Mouse (Mus musculus): ENCODE data around the gene Tns1. TPM values are rescaled to one million over a fixed set of nuclear protein-coding genes. Genes with fewer than 3 reads are reported as not detected.

Gene Tns1
- polyA plus RNA-seq, 1 experiment from 2014 or later: 28.8 TPM

- DNase-seq (ENCODE audit: low spot score) (no peak), ATAC-seq (ENCODE audit: low FRiP score, low TSS enrichment) (no peak)
- Histone ChIP-seq H3K9me3 (ENCODE audit: control insufficient read depth, low read length) (no peaks in the 10 kb centered on the region), H3K4me2 (replicated peaks; ENCODE audit: low read depth) (0 out of 2 replicates have a peak overlapping the region, but pooled peaks have one; percentile 3), H3K4me1 (replicated peaks; ENCODE audit: control insufficient read depth, insufficient read depth) (peaks cover 19% of the 10 kb centered on the region), H3K9ac (ENCODE audit: low read length) (0 out of 2 replicates have a peak overlapping the region, but pooled peaks have one; percentile 27), H3K36me3 (ENCODE audit: control insufficient read depth, insufficient read depth, low read length) (no peaks in the 10 kb centered on the region), H3K27me3 (ENCODE audit: control insufficient read depth, insufficient read depth, low read length) (no peaks in the 10 kb centered on the region), H3K27ac (replicated peaks) (peak overlapping the region; percentile 56), H3K4me3 (ENCODE audit: low read depth, low read length) (no peak overlapping the region)
- WGBS: 84% methylated on average over 5 of the region's 5 CpGs
- TF ChIP-seq CTCF (IDR thresholded peaks at IDR 0.05; ENCODE audit: low read depth): no peak
- TF ChIP-seq EP300 (optimal IDR thresholded peaks at IDR 0.05): no peak
These were observed 91.3 kb downstream of the Tns1 start for GRCm38 (mm10) chr1:74032966-74033365.

DNA sequence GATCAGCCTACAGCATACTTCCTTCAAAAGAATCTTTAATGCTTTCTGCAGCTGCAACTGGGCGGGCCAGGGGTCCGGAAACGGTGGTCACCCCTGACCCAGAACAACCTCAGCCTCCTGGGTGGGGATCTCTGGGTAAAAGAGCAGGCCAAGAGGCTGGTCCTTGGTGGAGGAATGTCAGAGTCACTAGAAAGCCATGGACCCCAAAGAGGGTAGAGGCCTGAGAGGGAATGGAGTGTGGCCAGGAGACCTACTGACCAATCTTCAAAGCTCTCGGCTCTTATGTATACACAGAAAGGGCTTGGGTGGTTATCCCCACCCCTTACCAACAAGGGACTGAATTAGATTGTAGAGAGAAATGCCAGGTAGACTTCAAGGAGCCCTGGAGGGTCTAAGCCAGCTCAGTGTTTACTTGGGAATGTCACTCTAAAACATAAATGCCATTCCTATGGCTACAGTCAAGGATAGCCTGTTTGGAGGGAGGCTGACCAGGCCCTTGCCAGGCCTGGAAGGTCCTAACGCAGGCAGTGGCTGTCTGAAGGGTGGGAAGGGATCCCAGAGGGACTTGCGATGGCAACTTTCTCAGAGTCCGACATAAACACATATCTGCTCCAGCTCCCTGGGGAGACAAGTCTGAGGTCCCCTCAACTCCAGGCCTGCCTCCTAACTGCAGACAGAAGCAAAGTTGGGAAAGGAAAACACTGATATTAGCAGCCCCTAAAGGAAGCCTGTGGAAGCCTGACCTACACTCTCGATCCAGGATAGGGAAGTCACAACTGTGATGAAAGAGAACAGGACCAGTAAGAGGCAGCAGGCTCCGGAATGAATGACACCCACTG is 92.3 kb downstream of the Tns1 start:
- no peaks in the 10 kb centered on the region for H3K9me3 ChIP-seq (ENCODE audit: control insufficient read depth, low read length)
- WGBS: 56% methylated on average over 9 of the region's 9 CpGs
- H3K4me3 ChIP-seq (ENCODE audit: low read depth, low read length): no peak overlapping the region
- no peak for TF ChIP-seq CTCF (IDR thresholded peaks at IDR 0.05; ENCODE audit: low read depth)
- TF ChIP-seq EP300 (optimal IDR thresholded peaks at IDR 0.05): no peak
- no peaks in the 10 kb centered on the region for H3K27me3 ChIP-seq (ENCODE audit: control insufficient read depth, insufficient read depth, low read length)
- H3K36me3 ChIP-seq (ENCODE audit: control insufficient read depth, insufficient read depth, low read length): no peaks in the 10 kb centered on the region
- peak overlapping the region; percentile 84 for H3K27ac ChIP-seq (replicated peaks)
- DNase-seq (ENCODE audit: low spot score) (no peak), ATAC-seq (ENCODE audit: low FRiP score, low TSS enrichment) (no peak)
- no peak overlapping the region; the same call in 1 of the 2 replicates for H3K4me2 ChIP-seq (replicated peaks; ENCODE audit: low read depth)
- no peak overlapping the region for H3K9ac ChIP-seq (ENCODE audit: low read length)
- H3K4me1 ChIP-seq (replicated peaks; ENCODE audit: control insufficient read depth, insufficient read depth): peaks cover 23% of the 10 kb centered on the region

GRCm38 (mm10) chr1:74030901-74031360 is 93.3 kb downstream of the Tns1 start:
- ATAC-seq (ENCODE audit: low FRiP score, low TSS enrichment): peak; percentile 41
- Histone ChIP-seq H3K27me3 (ENCODE audit: control insufficient read depth, insufficient read depth, low read length) (no peaks in the 10 kb centered on the region), H3K36me3 (ENCODE audit: control insufficient read depth, insufficient read depth, low read length) (no peaks in the 10 kb centered on the region), H3K9ac (ENCODE audit: low read length) (no peak overlapping the region; the same call in 1 of the 2 replicates), H3K4me3 (ENCODE audit: low read depth, low read length) (no peak overlapping the region), H3K4me2 (replicated peaks; ENCODE audit: low read depth) (peak overlapping the region; percentile 25), H3K9me3 (ENCODE audit: control insufficient read depth, low read length) (no peaks in the 10 kb centered on the region), H3K4me1 (replicated peaks; ENCODE audit: control insufficient read depth, insufficient read depth) (peaks cover 29% of the 10 kb centered on the region), H3K27ac (replicated peaks) (peak overlapping the region; percentile 84)
- WGBS: 34% methylated on average over 2 of the region's 3 CpGs
- peak; percentile 64 for DNase-seq (ENCODE audit: low spot score)
- no peak for TF ChIP-seq CTCF (IDR thresholded peaks at IDR 0.05; ENCODE audit: low read depth)
- no peak for TF ChIP-seq EP300 (optimal IDR thresholded peaks at IDR 0.05)

DNA sequence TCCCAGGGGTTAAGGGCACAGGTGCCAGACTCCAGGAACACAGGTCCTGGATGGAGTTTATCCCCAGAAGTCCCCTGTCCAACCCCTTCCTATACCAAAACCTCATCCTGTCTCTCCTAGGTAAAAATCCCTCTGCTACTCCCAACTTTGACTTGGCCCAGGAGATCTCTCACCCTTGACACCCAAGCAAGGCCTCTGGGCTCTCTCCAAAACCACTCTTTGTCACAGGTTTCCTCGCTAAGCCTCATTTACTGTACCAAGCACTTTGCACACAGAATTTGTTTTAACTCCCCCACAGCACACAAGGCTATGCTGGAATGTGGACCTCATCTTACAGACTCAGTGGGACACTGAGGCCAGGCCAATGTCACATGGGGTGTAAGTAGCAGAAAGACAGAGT is 94.0 kb downstream of the Tns1 start:
- peak overlapping the region; percentile 84 for H3K27ac ChIP-seq (replicated peaks)
- no peak for TF ChIP-seq EP300 (optimal IDR thresholded peaks at IDR 0.05)
- no peak for TF ChIP-seq CTCF (IDR thresholded peaks at IDR 0.05; ENCODE audit: low read depth)
- WGBS: 73% methylated on average over 1 of the region's 1 CpGs

DNA sequence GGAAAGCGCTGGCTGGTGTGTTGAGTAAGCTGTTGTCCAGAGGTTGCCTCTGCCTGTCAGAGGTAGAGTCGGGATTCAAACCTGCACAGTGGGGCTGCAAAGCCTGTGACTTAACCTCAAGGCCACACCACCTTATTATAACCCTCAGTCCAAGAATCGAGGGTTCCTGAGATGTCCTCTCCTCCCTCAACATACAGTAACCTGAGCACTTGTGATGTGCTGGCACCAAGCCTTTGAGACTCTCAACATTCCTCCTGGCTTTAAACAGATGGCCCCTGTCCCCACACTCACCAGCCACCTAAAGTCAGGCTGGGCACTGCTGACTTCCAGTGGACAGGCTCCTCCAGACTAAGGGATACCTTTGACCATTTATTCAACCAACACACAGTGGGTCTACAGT is 94.6 kb downstream of the Tns1 start:
- ATAC-seq (ENCODE audit: low FRiP score, low TSS enrichment): no peak
- TF ChIP-seq EP300 (optimal IDR thresholded peaks at IDR 0.05): no peak
- TF ChIP-seq CTCF (IDR thresholded peaks at IDR 0.05; ENCODE audit: low read depth): no peak
- H3K27ac ChIP-seq (replicated peaks): peak overlapping the region; percentile 84
- peaks cover 36% of the 10 kb centered on the region for H3K4me1 ChIP-seq (replicated peaks; ENCODE audit: control insufficient read depth, insufficient read depth)
- H3K27me3 ChIP-seq (ENCODE audit: control insufficient read depth, insufficient read depth, low read length): no peaks in the 10 kb centered on the region
- peak overlapping the region; percentile 27; the same call in 1 of the 2 replicates for H3K9ac ChIP-seq (ENCODE audit: low read length)
- 70% methylated on average over 3 of the region's 3 CpGs for WGBS
- H3K9me3 ChIP-seq (ENCODE audit: control insufficient read depth, low read length): no peaks in the 10 kb centered on the region
- H3K4me2 ChIP-seq (replicated peaks; ENCODE audit: low read depth): 0 out of 2 replicates have a peak overlapping the region, but pooled peaks have one; percentile 14
- no peak for DNase-seq (ENCODE audit: low spot score)
- H3K36me3 ChIP-seq (ENCODE audit: control insufficient read depth, insufficient read depth, low read length): no peaks in the 10 kb centered on the region
- no peak overlapping the region for H3K4me3 ChIP-seq (ENCODE audit: low read depth, low read length)

More for the DNA sequence above, 94.0 kb downstream of the Tns1 start:
- no peak overlapping the region for H3K4me2 ChIP-seq (replicated peaks; ENCODE audit: low read depth)
- no peak for ATAC-seq (ENCODE audit: low FRiP score, low TSS enrichment)
- H3K27me3 ChIP-seq (ENCODE audit: control insufficient read depth, insufficient read depth, low read length): no peaks in the 10 kb centered on the region
- H3K9ac ChIP-seq (ENCODE audit: low read length): peak overlapping the region; percentile 18; the same call in 1 of the 2 replicates
- DNase-seq (ENCODE audit: low spot score): no peak
- no peaks in the 10 kb centered on the region for H3K9me3 ChIP-seq (ENCODE audit: control insufficient read depth, low read length)
- H3K36me3 ChIP-seq (ENCODE audit: control insufficient read depth, insufficient read depth, low read length): no peaks in the 10 kb centered on the region
- no peak overlapping the region for H3K4me3 ChIP-seq (ENCODE audit: low read depth, low read length)
- peaks cover 31% of the 10 kb centered on the region for H3K4me1 ChIP-seq (replicated peaks; ENCODE audit: control insufficient read depth, insufficient read depth)

- Histone ChIP-seq H3K4me1 (replicated peaks; ENCODE audit: control insufficient read depth, insufficient read depth) (peaks cover 39% of the 10 kb centered on the region), H3K4me3 (ENCODE audit: low read depth, low read length) (no peak overlapping the region), H3K27me3 (ENCODE audit: control insufficient read depth, insufficient read depth, low read length) (no peaks in the 10 kb centered on the region), H3K36me3 (ENCODE audit: control insufficient read depth, insufficient read depth, low read length) (no peaks in the 10 kb centered on the region), H3K9ac (ENCODE audit: low read length) (peak overlapping the region; percentile 27), H3K27ac (replicated peaks) (peak overlapping the region; percentile 78), H3K9me3 (ENCODE audit: control insufficient read depth, low read length) (no peaks in the 10 kb centered on the region), H3K4me2 (replicated peaks; ENCODE audit: low read depth) (0 out of 2 replicates have a peak overlapping the region, but pooled peaks have one; percentile 11)
- WGBS: 45% methylated on average over 5 of the region's 5 CpGs
- DNase-seq (ENCODE audit: low spot score): no peak
- TF ChIP-seq EP300 (optimal IDR thresholded peaks at IDR 0.05): no peak
- TF ChIP-seq CTCF (IDR thresholded peaks at IDR 0.05; ENCODE audit: low read depth): no peak
- no peak for ATAC-seq (ENCODE audit: low FRiP score, low TSS enrichment)
These were observed 95.4 kb downstream of the Tns1 start for GRCm38 (mm10) chr1:74028881-74029266.
